Mouse (Mus musculus) lung, adult 2 months (tissue): ENCODE results near the gene Zfp184.

Experiments
- CTCF ChIP-seq: fragments of 200-500 bp; IDR thresholded peaks from 2 replicates; pipeline ENCODE4 v1.5.1; 2011; ENCODE audit warnings: mild to moderate bottlenecking, low read length, control low read depth; ENCODE audit not compliant: insufficient read depth
- POLR2A ChIP-seq: fragments of 200-500 bp; IDR thresholded peaks from 2 replicates; pipeline ENCODE4 v1.6.1; 2011; ENCODE audit warnings: low read depth, mild to moderate bottlenecking, control low read depth, low read length, borderline replicate concordance; ENCODE audit errors: extremely low read depth

- no peak for TF ChIP-seq POLR2A
- TF ChIP-seq CTCF: no peak
Observed at GRCm38 (mm10) chr13:21911147-21911546, 33.7 kb upstream of the Zfp184 start.
